Mouse (Mus musculus) thymus, adult 2 months (tissue): ENCODE results near the gene Phf6.

Source experiments
- CTCF ChIP-seq: fragments of 200-500 bp; IDR thresholded peaks from 2 replicates; pipeline ENCODE4 v1.5.1; 2012; ENCODE audit warnings: mild to moderate bottlenecking, control low read depth, low read length, moderate library complexity, borderline replicate concordance; ENCODE audit not compliant: control insufficient read depth, poor library complexity, insufficient read depth; ENCODE audit errors: extremely low read depth
- POLR2A ChIP-seq: fragments of 200-500 bp; IDR thresholded peaks from 2 replicates; pipeline ENCODE4 v1.6.1; 2012; ENCODE audit warnings: mild to moderate bottlenecking, low read length, control low read depth, moderate library complexity; ENCODE audit not compliant: control insufficient read depth, poor library complexity, insufficient read depth; ENCODE audit errors: extremely low read depth

DNA sequence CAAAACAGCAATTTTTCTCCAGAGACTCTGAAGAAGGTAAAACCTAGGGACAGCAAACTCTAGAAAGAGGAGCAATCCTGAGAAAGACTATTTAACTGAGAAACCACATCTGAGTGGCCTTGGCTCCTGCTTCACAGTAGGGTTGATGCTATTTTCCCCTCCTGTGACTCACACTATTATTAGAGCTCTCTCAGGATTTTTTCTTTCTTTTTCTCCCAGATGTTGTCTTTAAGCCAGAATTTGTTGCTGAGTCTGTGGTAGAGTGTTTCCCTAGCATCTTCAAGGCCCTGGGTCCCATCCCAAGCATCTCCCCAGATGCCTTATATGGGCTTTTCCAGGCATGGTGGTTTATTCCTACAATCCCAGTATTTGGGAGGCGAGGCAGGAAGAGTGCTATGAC lies 60.1 kb downstream of the Phf6 start:
- TF ChIP-seq POLR2A (no peak), CTCF (no peak)
